ENCODE assay signal across 17 mouse cellular contexts in the genomic region with DNA sequence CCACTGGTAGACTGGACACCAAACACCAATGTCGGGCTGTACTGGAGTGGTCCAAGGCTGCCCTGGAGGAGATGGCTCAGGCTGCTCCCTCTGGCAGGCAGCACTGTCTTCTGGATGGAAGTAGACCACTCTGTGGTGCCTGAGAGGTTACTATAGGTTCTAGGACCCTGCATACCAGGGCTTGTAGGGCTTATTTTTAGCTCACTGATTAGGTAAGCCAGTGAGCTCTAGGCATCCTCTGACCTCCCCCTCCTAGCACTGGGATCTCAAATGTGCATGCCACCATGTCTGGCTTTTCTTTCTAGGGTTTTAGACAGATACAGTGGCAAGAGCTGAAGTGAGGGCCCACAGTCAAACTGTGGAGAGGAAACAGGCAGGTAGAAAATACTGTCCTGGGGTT. TPM values are rescaled to one million over a fixed set of nuclear protein-coding genes. Genes with fewer than 3 reads are reported as not detected.
DNase-seq lines count a peak whose midpoint lies in the region; ATAC-seq and TF ChIP-seq lines count a peak whose summit lies in the region.
"Had no signal": no experiment of that assay in that cellular context is flagged by ENCODE, and none has a peak within 500 bp of the region (broad histone marks: within the 10 kb centered on the region; RNA-seq: fewer than 3 reads in every experiment).

No protein-coding gene starts in this region.

- H3K9me3 ChIP-seq in intestine, embryonic 15.5 days, result no peaks in the 10 kb centered on the region
- no peaks in the 10 kb centered on the region for H3K9me3 ChIP-seq in intestine, postnatal 0 days (ENCODE audit: control insufficient read depth)
- H3K9me3 ChIP-seq in lung, postnatal 0 days (ENCODE audit: low read length), result no peaks in the 10 kb centered on the region
- H3K9me3 ChIP-seq: forebrain, embryonic 12.5 days; G1E; stomach, embryonic 15.5 days had no signal

- intact Hi-C loops in gastrocnemius, adult 2 months (cut with DNase I), result no loop called here

- no peaks in the 10 kb centered on the region for H3K27me3 ChIP-seq in intestine, embryonic 15.5 days (replicated peaks)
- no peaks in the 10 kb centered on the region for H3K27me3 ChIP-seq in intestine, postnatal 0 days (replicated peaks; ENCODE audit: control insufficient read depth, insufficient read depth, low read length)
- H3K27me3 ChIP-seq in lung, postnatal 0 days (replicated peaks; ENCODE audit: insufficient read depth, low read length), result no peaks in the 10 kb centered on the region
- no peaks in the 10 kb centered on the region for H3K27me3 ChIP-seq in myocyte (ENCODE audit: control insufficient read depth, insufficient read depth, insufficient read length)
- H3K27me3 ChIP-seq: forebrain, embryonic 12.5 days; stomach, embryonic 15.5 days had no signal

- H3K4me3 ChIP-seq in gastrocnemius, adult 2 months, result no peak overlapping the region
- no peak overlapping the region for H3K4me3 ChIP-seq in intestine, embryonic 15.5 days (replicated peaks)
- H3K4me3 ChIP-seq in intestine, postnatal 0 days (ENCODE audit: low read depth, low read length), result no peak overlapping the region
- H3K4me3 ChIP-seq in lung, postnatal 0 days (ENCODE audit: low read depth, low read length), result no peak overlapping the region
- no peak overlapping the region for H3K4me3 ChIP-seq in myocyte
- H3K4me3 ChIP-seq: forebrain, embryonic 12.5 days; stomach, embryonic 15.5 days had no signal

- ATAC-seq in intestine, embryonic 15.5 days, result no peak
- ATAC-seq in intestine, postnatal 0 days, result no peak
- ATAC-seq in lung, postnatal 0 days, result no peak
- ATAC-seq: inflammation-experienced regulatory T-cells, adult 6 months; midbrain, embryonic 16.5 days had no signal

- no peak overlapping the region for H3K9ac ChIP-seq in intestine, embryonic 15.5 days
- no peak overlapping the region for H3K9ac ChIP-seq in intestine, postnatal 0 days (ENCODE audit: low read depth, low read length)
- no peak overlapping the region for H3K9ac ChIP-seq in lung, postnatal 0 days (replicated peaks; ENCODE audit: low read depth)
- H3K9ac ChIP-seq: forebrain, embryonic 12.5 days; stomach, embryonic 15.5 days had no signal

- TF ChIP-seq POLR2A in myocyte (IDR thresholded peaks at IDR 0.05; ENCODE audit: insufficient read length, low read depth), result no peak

- peaks cover 98% of the 10 kb centered on the region for H3K79me2 ChIP-seq in myocyte (ENCODE audit: control insufficient read depth, insufficient read depth)

- no peak for TF ChIP-seq EP300 in lung, postnatal 0 days (IDR thresholded peaks at IDR 0.05)

- H3ac ChIP-seq in myocyte (ENCODE audit: control insufficient read depth, insufficient read length), result no peak overlapping the region

- TF ChIP-seq CTCF in gastrocnemius, adult 2 months (IDR thresholded peaks at IDR 0.05), result no peak
- TF ChIP-seq CTCF in intestine, postnatal 0 days (IDR thresholded peaks at IDR 0.05; ENCODE audit: low read depth), result no peak
- TF ChIP-seq CTCF in lung, postnatal 0 days (IDR thresholded peaks at IDR 0.05), result no peak

- WGBS in intestine, embryonic 15.5 days, result 83% methylated on average over 1 of the region's 1 CpGs
- 80% methylated on average over 1 of the region's 1 CpGs for WGBS in intestine, postnatal 0 days
- WGBS in lung, postnatal 0 days, result 57% methylated on average over 1 of the region's 1 CpGs

- no peak overlapping the region for H3K4me2 ChIP-seq in intestine, embryonic 15.5 days (replicated peaks)
- no peak overlapping the region for H3K4me2 ChIP-seq in intestine, postnatal 0 days (replicated peaks; ENCODE audit: low read depth)
- H3K4me2 ChIP-seq in lung, postnatal 0 days (replicated peaks; ENCODE audit: low read depth, low read length), result no peak overlapping the region
- H3K4me2 ChIP-seq in myocyte (ENCODE audit: low read depth), result peak overlapping the region; percentile 2
- H3K4me2 ChIP-seq: forebrain, embryonic 12.5 days; stomach, embryonic 15.5 days had no signal

- no peaks in the 10 kb centered on the region for H3K36me3 ChIP-seq in intestine, embryonic 15.5 days
- H3K36me3 ChIP-seq in intestine, postnatal 0 days (ENCODE audit: control insufficient read depth, insufficient read depth), result no peaks in the 10 kb centered on the region
- no peaks in the 10 kb centered on the region for H3K36me3 ChIP-seq in lung, postnatal 0 days (ENCODE audit: insufficient read depth, low read length)
- no peaks in the 10 kb centered on the region for H3K36me3 ChIP-seq in myocyte (ENCODE audit: control insufficient read depth, insufficient read depth)
- H3K36me3 ChIP-seq: forebrain, embryonic 12.5 days; G1E; stomach, embryonic 15.5 days had no signal

- peaks cover 60% of the 10 kb centered on the region for H3K4me1 ChIP-seq in intestine, embryonic 15.5 days (replicated peaks)
- H3K4me1 ChIP-seq in intestine, postnatal 0 days (replicated peaks; ENCODE audit: control insufficient read depth, insufficient read depth, low read length), result peaks cover 28% of the 10 kb centered on the region
- H3K4me1 ChIP-seq in lung, postnatal 0 days (ENCODE audit: insufficient read depth, low read depth, low read length), result peaks cover 33% of the 10 kb centered on the region

- H3K27ac ChIP-seq in gastrocnemius, adult 2 months, result peak overlapping the region; percentile 83
- H3K27ac ChIP-seq in intestine, embryonic 15.5 days, result 0 out of 2 replicates have a peak overlapping the region, but pooled peaks have one; percentile 11
- H3K27ac ChIP-seq in intestine, postnatal 0 days (ENCODE audit: low read depth, low read length), result no peak overlapping the region
- peak overlapping the region; percentile 91 for H3K27ac ChIP-seq in lung, postnatal 0 days (ENCODE audit: low read length)

- no peak for DNase-seq in gastrocnemius, adult 2 months
- DNase-seq in gastrocnemius, postnatal 25 days, result no peak
- DNase-seq in lung, postnatal 0 days (ENCODE audit: low spot score), result no peak
- DNase-seq in lung, adult 18-20 months, result no peak
- DNase-seq in right cerebral cortex, postnatal 14 days, result no peak
- DNase-seq: cerebellum, adult 18-20 months; gastrocnemius, postnatal 14 days; right cerebral cortex, postnatal 4 days; thymus, postnatal 4 days had no signal

TF ChIP-seq in myocyte, 11 proteins besides CTCF, POLR2A, EP300 and RAD21:
- TF ChIP-seq MYOG (IDR thresholded peaks at IDR 0.05; ENCODE audit: control insufficient read depth in 1 of 3, insufficient read depth in 1 of 3, insufficient read length in 2 of 3, low read depth in 2 of 3) (no peak), E2F4 (IDR thresholded peaks at IDR 0.05; ENCODE audit: insufficient read depth) (no peak), USF1 (IDR thresholded peaks at IDR 0.05; ENCODE audit: low read depth) (no peak), MYOD1 (IDR thresholded peaks at IDR 0.05; ENCODE audit: control insufficient read depth in 1 of 3, insufficient read length in 2 of 3, low read depth in 2 of 3) (no peak), MAX (IDR thresholded peaks at IDR 0.05; ENCODE audit: low read depth) (no peak), TCF12 (IDR thresholded peaks at IDR 0.05; ENCODE audit: insufficient read depth, poor library complexity, severe bottlenecking) (no peak), CEBPB (IDR thresholded peaks at IDR 0.05; ENCODE audit: insufficient read depth, poor library complexity, severe bottlenecking) (no peak), SRF (IDR thresholded peaks at IDR 0.05; ENCODE audit: control insufficient read depth, insufficient read length, low read depth) (no peak), TCF3 (IDR thresholded peaks at IDR 0.05; ENCODE audit: insufficient read length, low read depth) (no peak), REST (IDR thresholded peaks at IDR 0.05; ENCODE audit: insufficient read depth, insufficient read length) (no peak), POLR2AphosphoS2 (IDR thresholded peaks at IDR 0.05; ENCODE audit: insufficient read length, low read depth) (no peak)

RNA-seq across cellular contexts. Expression of gene Shb, which starts 24.8 kb away (rescaled TPM):
- total RNA-seq in gastrocnemius, adult 2 months (2021), result 10 to 100 TPM in 1 of 2 experiments, 1 to 10 TPM in 1; 6.5 to 10.0 TPM
- total RNA-seq in gastrocnemius, postnatal 25 days (2021), result 1 to 10 TPM; 5.4 to 8.0 TPM
- polyA plus RNA-seq in intestine, embryonic 15.5 days (2015; fragmentation: Nextera tagmentation; extraction: Ambion mirVana), result 4.0 and 4.8 TPM in 2 replicates
- polyA plus RNA-seq in intestine, postnatal 0 days (2015; fragmentation: Nextera tagmentation; extraction: Ambion mirVana), result 7.2 and 7.5 TPM in 2 replicates
- polyA plus RNA-seq in lung, postnatal 0 days (2015; fragmentation: Nextera tagmentation; extraction: Ambion mirVana), result 7.1 and 8.8 TPM in 2 replicates
- 46.3 TPM for polyA plus RNA-seq in myocyte (2012; fragmentation: generic; extraction: Trizol)
- total RNA-seq: G1E had no signal
- polyA plus RNA-seq: G1E had no signal
